Mouse (Mus musculus): Measurements from ENCODE around the gene Olfr666.

- TF ChIP-seq POLR2A (IDR thresholded peaks at IDR 0.05; ENCODE audit: insufficient read length, low read depth) (no peak), MAX (IDR thresholded peaks at IDR 0.05; ENCODE audit: low read depth) (no peak), CEBPB (IDR thresholded peaks at IDR 0.05; ENCODE audit: insufficient read depth, poor library complexity, severe bottlenecking) (no peak), E2F4 (IDR thresholded peaks at IDR 0.05; ENCODE audit: insufficient read depth) (no peak), POLR2AphosphoS2 (IDR thresholded peaks at IDR 0.05; ENCODE audit: insufficient read length, low read depth) (no peak)
Measured at GRCm38 (mm10) chr7:104842503-104842902, 53.2 kb downstream of the Olfr666 start, which contains the start of gene Usp17lb.
